Mouse (Mus musculus) lung, postnatal 14 days (tissue): ENCODE results near the gene Hoxa10.
A peak's percentile ranks its signal among the peaks of the same experiment; 100 is the strongest.

Source experiments
- DNase-seq: peaks from one replicate; pipeline ENCODE4 v3.0.0; 2021

Gene Hoxa10

GRCm38 (mm10) chr6:52217459-52217768, 23.2 kb downstream of the Hoxa10 start:
- peak; percentile 57 for DNase-seq

DNA sequence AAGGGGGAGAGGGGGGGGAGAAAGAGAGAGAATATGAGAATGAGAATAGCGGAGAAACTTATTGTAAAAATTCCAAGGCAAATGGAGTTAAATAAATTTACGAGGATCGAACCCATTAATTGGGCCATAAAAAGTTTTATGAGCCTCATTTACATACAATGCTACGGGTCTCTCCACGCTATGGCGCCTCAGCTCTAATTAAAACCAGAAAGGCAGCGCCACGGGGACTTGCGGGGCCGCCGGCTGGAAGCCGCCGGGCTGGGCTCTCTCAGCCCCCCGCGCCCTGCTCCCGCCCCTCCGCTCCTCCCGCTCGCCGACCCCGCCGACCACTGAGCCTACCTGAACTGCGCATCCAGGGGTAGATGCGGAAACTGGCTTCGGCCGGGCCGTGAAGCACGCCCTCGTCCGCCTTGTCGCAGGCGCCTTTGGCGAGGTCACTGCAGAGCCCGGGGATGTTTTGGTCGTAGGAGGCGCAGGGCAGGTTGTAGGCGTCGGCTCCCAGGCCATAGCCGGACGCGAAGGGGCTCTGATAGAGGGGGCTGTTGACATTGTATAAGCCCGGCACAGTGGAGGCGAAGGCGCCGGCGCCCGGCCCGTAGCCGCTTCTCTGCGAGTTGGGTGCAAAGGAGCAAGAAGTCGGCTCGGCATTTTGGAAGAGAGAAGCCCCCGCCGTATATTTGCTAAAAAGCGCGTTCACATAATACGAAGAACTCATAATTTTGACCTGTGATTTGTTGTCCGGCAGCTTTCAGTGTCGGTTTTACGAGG, 23.8 kb downstream of the Hoxa10 start:
- no peak for DNase-seq

- DNase-seq = no peak
Measured at GRCm38 (mm10) chr6:52215771-52216535, 24.7 kb downstream of the Hoxa10 start.

DNA sequence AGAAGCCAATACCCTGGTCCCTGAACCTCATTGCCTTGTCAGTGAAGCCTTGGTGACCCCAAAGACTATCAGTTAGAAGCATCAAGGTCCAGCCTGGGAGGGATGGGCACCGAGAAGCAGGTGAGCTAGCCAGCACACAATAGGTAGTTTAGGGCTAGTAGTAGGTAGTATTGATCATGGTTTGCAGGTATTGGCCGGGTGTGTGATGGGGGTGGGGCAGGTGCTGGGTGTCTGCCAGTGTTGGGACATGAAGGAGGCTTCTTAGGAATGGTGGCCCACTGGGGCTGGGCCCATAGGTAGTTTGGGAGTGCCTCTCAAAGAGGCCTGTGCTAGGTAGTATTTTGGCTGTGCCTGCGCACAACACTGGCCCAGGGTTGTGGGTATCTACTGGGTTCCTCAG, 25.6 kb downstream of the Hoxa10 start:
- DNase-seq = no peak

DNA sequence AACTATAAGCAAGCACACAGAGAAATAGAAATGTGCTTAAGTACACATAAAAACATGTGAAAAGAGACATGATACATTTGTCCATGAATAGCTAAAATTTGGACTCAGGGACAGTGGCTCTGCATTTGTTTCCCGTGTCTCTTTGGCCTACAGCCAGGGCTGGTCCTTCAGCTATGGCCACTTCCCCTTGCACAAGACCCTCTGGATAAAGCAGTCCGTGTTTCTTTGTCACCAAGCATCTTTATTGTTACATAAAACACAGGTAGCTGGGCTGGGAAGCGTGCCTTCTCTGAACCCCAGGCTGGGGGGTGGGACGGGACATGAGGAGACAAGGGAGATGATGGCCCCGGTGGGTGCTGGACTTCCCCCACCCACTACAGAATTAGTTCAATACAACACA, 26.4 kb downstream of the Hoxa10 start:
- no peak for DNase-seq

DNA sequence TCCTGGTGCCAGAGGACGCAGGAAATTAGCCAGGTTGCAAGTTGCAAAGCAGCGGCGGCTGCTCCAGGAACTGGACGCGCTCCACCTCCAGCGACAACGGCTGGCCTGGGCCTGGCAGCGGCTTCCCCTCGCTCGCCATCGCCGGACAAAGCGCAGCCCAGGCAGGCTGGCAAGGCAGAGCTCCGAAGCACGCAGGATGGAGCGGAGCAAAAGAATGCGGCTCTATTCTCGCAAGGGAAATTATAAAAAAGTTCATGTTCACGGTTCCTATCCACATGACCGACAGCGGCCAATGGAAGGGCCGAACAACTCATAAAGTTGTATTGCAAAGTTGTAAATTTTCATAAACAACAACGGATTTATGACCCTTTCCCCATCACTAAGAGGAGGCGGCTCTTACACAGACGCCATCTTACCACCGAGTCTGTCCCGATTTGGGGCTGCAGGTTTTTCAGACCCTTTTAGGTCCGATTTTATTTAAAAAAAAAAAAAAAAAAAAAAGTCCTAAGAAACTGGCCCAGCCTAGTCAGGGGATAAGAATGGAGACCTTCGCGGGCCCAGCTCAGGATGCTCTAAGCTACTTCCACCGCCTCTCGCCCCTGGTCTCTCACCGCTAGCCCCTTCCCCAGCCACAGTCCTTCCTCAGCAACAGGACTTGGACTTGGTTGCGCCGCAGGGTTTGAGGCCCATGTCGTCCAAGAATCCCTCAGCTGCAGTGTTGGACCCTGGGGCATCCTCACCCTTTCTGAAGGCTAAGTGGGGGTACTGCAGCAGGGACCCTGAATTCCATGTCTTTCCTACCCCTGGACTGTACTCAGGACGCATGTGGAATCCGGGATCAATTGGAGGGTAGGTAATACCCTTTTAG, 27.3 kb downstream of the Hoxa10 start, which contains the start of the genes Hoxa3 and Gm28308:
Hoxa3 (minus strand) TSS at position 218 of the 868 bp plus-strand sequence.
Gm28308 (minus strand) TSS at position 221 of the 868 bp plus-strand sequence.
- DNase-seq = peak; percentile 48

DNA sequence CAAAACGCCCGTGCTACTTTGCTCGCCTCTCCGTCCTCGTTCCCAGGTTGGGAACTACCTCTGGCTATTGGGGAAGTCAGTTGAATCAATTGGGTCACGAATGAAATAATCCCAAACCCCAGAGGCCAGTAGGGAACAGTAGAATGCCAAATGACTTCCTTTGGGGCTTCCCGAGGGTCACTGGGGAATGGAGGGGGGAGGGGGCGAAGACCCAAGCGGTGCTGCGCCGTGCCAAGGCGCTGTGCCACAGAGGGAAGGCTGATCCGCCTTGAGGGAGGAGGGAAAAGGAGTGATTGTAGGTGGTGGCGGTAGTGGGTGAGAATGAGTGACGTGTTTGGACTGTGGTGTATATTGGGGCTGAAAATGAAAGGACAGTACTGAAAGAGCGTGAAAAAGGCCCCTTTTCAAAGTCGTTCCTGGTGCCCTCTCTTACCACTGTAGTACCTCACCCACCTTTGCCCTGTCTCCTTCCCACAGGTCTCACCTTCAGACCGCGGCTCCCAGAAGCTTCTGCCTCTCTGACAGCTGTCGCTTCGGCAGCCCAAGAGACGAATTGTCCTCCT, 28.0 kb downstream of the Hoxa10 start:
- no peak for DNase-seq

- no peak for DNase-seq
Measured at GRCm38 (mm10) chr6:52211961-52212360, 28.7 kb downstream of the Hoxa10 start.

GRCm38 (mm10) chr6:52211170-52211935, 29.3 kb downstream of the Hoxa10 start:
- DNase-seq = peak; percentile 80

- no peak for DNase-seq
Measured at GRCm38 (mm10) chr6:52209685-52210046, 31.0 kb downstream of the Hoxa10 start.

DNA sequence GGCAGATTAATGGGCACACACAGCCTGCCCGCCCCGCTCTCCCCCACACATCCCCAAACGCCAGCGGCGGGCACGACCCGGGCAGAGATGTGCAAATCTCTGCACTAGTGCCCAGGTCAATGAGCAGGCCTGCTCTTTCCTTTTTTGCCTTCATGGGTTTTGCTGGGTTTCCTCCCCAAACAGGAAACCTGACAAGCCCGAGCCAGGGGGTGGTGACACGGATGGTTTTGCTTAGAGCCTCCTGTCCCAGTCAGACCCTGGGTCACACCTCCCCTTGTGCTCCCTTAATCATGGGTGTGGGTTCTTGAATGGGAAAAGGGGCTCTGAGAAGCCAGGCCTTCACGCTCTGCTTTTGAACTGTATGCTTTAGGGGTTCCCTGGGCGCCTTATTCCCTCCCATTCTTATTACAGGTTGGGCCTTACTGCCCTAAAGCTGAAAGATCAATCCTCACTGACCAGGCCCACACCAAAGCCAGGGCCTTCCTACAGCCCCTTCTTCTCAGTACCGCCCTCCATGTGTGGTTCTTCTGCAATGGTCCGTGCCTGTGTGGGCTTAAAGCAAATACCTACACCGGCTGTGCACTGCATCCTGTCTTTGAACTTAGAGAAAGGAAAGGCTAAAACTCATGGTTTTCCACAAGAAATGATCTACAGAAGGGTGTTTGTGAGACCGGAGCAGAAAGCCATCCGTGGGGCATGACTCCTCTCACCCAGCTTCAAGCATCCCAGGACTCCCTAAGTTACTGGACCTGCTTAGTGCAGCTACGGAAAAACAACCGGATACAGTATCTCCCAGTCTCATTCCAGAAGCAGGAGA, 31.6 kb downstream of the Hoxa10 start:
- no peak for DNase-seq

GRCm38 (mm10) chr6:52208072-52208867, 32.4 kb downstream of the Hoxa10 start, which contains the start of gene Hoxa6:
TSS of gene Hoxa6 (minus strand) at chr6:52208722.
- DNase-seq = peak; percentile 60

DNA sequence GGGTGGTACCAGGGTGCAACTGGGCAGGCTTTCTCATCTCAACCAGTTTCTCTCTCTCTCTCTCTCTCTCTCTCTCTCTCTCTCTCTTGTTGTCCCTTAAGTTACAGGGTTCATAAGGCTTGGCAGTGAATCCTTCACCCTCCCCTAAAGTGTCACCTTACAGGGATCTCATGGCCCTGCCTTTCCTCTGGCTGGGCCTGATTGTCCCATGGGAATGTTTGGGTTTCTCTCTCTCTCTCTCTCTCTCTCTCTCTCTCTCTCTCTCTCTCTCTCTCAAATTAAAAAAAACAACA, 33.0 kb downstream of the Hoxa10 start:
- no peak for DNase-seq

- DNase-seq = no peak
Measured at GRCm38 (mm10) chr6:52206882-52207683, 33.6 kb downstream of the Hoxa10 start.

- no peak for DNase-seq
Measured at GRCm38 (mm10) chr6:52205638-52206621, 34.7 kb downstream of the Hoxa10 start.

GRCm38 (mm10) chr6:52205221-52205620, 35.4 kb downstream of the Hoxa10 start:
- DNase-seq = no peak

DNA sequence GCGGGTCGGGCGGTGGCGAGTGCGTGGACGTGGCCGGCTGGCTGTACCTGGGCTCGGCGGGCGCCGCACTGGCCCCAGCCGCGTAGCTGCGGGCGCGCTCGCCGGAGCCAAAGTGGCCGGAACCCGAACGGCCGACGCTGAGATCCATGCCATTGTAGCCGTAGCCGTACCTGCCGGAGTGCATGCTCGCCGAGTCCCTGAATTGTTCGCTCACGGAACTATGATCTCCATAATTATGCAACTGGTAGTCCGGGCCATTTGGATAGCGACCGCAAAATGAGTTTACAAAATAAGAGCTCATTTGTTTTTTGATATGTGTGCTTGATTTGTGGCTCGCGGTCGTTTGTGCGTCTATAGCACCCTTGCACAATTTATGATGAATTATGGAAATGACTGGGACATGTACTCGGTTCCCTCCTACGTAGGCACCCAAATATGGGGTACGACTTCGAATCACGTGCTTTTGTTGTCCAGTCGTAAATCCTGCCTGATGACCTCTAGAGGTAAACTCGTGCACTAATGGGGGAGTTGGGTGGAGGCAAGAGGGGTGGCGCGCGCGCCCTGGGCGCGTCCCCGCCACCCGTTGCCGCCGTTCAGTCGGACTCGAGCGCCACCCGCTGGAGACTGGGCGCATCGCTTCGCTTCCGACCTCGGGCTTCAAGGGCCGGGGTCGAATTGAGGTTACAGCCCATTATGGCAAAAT, 36.5 kb downstream of the Hoxa10 start, which contains the start of gene Hoxa5:
Hoxa5 (minus strand) TSS at position 538 of the 703 bp plus-strand sequence.
- DNase-seq = peak; percentile 90
